Mouse (Mus musculus) heart, embryonic 14.5 days (tissue): ENCODE data around the gene Atp8b3. TPM values are rescaled to one million over a fixed set of nuclear protein-coding genes. Genes with fewer than 3 reads are reported as not detected.
A peak's percentile ranks its signal among the peaks of the same experiment; 100 is the strongest.

Source experiments
- ATAC-seq: fragments of 200-750 bp; cut with Nextera tagmentation; 2 replicates; pipeline ENCODE4 v1.8.0; 2017; ENCODE audit warnings: low read depth, moderate TSS enrichment; ENCODE audit not compliant: insufficient number of reproducible peaks, insufficient read depth, low FRiP score
- H3K27ac ChIP-seq, 2 experiments: fragments of 200-500 bp in 1 of 2; fragments of 300-500 bp in 1 of 2; sonication (generic) in 1 of 2; replicated peaks in 1 of 2; 2 replicates each; pipeline ENCODE4 v1.5.1; 2012 to 2014; ENCODE audit warnings: low read depth in 2 of 2, low read length in 2 of 2, control low read depth in 1 of 2, mild to moderate bottlenecking in 1 of 2, mixed read lengths in 1 of 2; ENCODE audit not compliant: control insufficient read depth in 1 of 2, insufficient read depth in 1 of 2
- H3K27me3 ChIP-seq: fragments of 300-500 bp; sonication (generic); 2 replicates; pipeline ENCODE4 v1.6.1; 2014; ENCODE audit warnings: mild to moderate bottlenecking, low read length, control low read depth; ENCODE audit not compliant: control insufficient read depth, insufficient read depth
- H3K36me3 ChIP-seq: fragments of 300-500 bp; sonication (generic); 2 replicates; pipeline ENCODE4 v1.6.1; 2014; ENCODE audit warnings: mild to moderate bottlenecking, control low read depth, low read length, mixed read lengths; ENCODE audit not compliant: control insufficient read depth, insufficient read depth
- H3K4me1 ChIP-seq, 2 experiments: fragments of 200-500 bp in 1 of 2; fragments of 300-500 bp in 1 of 2; sonication (generic) in 1 of 2; 2 replicates each; pipeline ENCODE4 v1.6.1; 2012 to 2014; ENCODE audit warnings: low read length in 2 of 2, control low read depth in 1 of 2, mixed read lengths in 1 of 2; ENCODE audit not compliant: control insufficient read depth in 2 of 2, insufficient read depth in 2 of 2
- H3K4me2 ChIP-seq: fragments of 300-500 bp; sonication (generic); 2 replicates; pipeline ENCODE4 v1.6.1; 2014; ENCODE audit warnings: mild to moderate bottlenecking, low read length
- H3K4me3 ChIP-seq, 2 experiments: fragments of 200-500 bp in 1 of 2; fragments of 300-500 bp in 1 of 2; sonication (generic) in 1 of 2; 2 replicates each; pipeline ENCODE4 v1.5.1; 2012 to 2014; ENCODE audit warnings: low read length in 2 of 2, mild to moderate bottlenecking in 2 of 2, control low read depth in 1 of 2, low read depth in 1 of 2, moderate library complexity in 1 of 2; ENCODE audit not compliant: control insufficient read depth in 1 of 2, insufficient read depth in 1 of 2
- H3K9ac ChIP-seq: fragments of 300-500 bp; sonication (generic); 2 replicates; pipeline ENCODE4 v1.6.1; 2014; ENCODE audit warnings: mild to moderate bottlenecking, low read length
- H3K9me3 ChIP-seq: fragments of 300-500 bp; sonication (generic); 2 replicates; pipeline ENCODE4 v1.6.1; 2016; ENCODE audit warnings: low read length, control low read depth; ENCODE audit not compliant: control insufficient read depth
- WGBS: fragments of 180-500 bp; shearing (Covaris S2); extraction: QIAGEN DNeasy Blood & Tissue Kit; methylation state at CpG from one replicate; pipeline ENCODE4 v1.1.7; 2014; 5-methylcytosine and 5-hydroxymethylcytosine counted together
- polyA plus RNA-seq: library from polyadenylated mRNA; unstranded; fragments of >200 nt; fragmentation: Nextera tagmentation; extraction: Ambion mirVana; gene quantifications from 2 replicates; pipeline ENCODE4 v1.2.1, GENCODE M21; 2014

The Atp8b3 gene
- polyA plus RNA-seq, 1 experiment from 2014 or later = 0.08 TPM

GRCm38 (mm10) chr10:80496421-80496820 lies 42.5 kb downstream of the Atp8b3 start:
- Histone ChIP-seq H3K9ac (no peak overlapping the region), H3K4me1 (peaks cover 2 to 17% of the 10 kb centered on the region in 2 experiments; a peak in 3 of 4 replicates), H3K36me3 (no peaks in the 10 kb centered on the region), H3K27me3 (peaks cover 98% of the 10 kb centered on the region), H3K4me3 (no peak overlapping the region), H3K9me3 (no peaks in the 10 kb centered on the region), H3K4me2 (no peak overlapping the region), H3K27ac (no peak overlapping the region)
- no peak for ATAC-seq
- WGBS = under 1% methylated on average over 20 of the region's 20 CpGs

- Histone ChIP-seq H3K27me3 (peaks cover 98% of the 10 kb centered on the region), H3K9me3 (no peaks in the 10 kb centered on the region), H3K27ac (no peak overlapping the region), H3K9ac (no peak overlapping the region), H3K36me3 (no peaks in the 10 kb centered on the region), H3K4me3 (peak overlapping the region; percentile 0 to 47; a peak in 3 of 4 replicates), H3K4me1 (peaks cover 2 to 17% of the 10 kb centered on the region in 2 experiments; a peak in 3 of 4 replicates), H3K4me2 (peak overlapping the region; percentile 85)
- WGBS = under 1% methylated on average over 31 of the region's 35 CpGs
- no peak for ATAC-seq
Observed at GRCm38 (mm10) chr10:80495901-80496300, 43.0 kb downstream of the Atp8b3 start.

- no peaks in the 10 kb centered on the region for H3K9me3 ChIP-seq
- peaks cover 98% of the 10 kb centered on the region for H3K27me3 ChIP-seq
- H3K36me3 ChIP-seq = no peaks in the 10 kb centered on the region
- peak within 1 kb of the TSS; percentile 85 for H3K4me2 ChIP-seq
- peak; percentile 25; the same call in 1 of the 2 replicates for ATAC-seq
- H3K9ac ChIP-seq = peak within 1 kb of the TSS; percentile 60
- WGBS = 2% methylated on average over 42 of the region's 42 CpGs
- no peak within 1 kb of the TSS for H3K27ac ChIP-seq
- H3K4me1 ChIP-seq = peaks cover 4 to 20% of the 10 kb centered on the region in 2 experiments; a peak in 3 of 4 replicates
- H3K4me3 ChIP-seq = peak within 1 kb of the TSS; percentile 40 to 47
Observed at GRCm38 (mm10) chr10:80494732-80495131, 44.2 kb downstream of the Atp8b3 start, which contains the start of gene Onecut3. Gene Onecut3 (plus strand): TSS chr10:80494835.

- H3K9ac ChIP-seq = no peak overlapping the region
- H3K36me3 ChIP-seq = no peaks in the 10 kb centered on the region
- H3K9me3 ChIP-seq = peaks cover 8% of the 10 kb centered on the region; the same call in 1 of the 2 replicates
- peak overlapping the region; percentile 23; the same call in 1 of the 2 replicates for H3K4me2 ChIP-seq
- no peak overlapping the region; a peak in 1 of 4 replicates for H3K4me3 ChIP-seq
- H3K27me3 ChIP-seq = peaks cover 92% of the 10 kb centered on the region
- H3K4me1 ChIP-seq = peaks cover 2 to 7% of the 10 kb centered on the region in 2 experiments; a peak in 3 of 4 replicates
- no peak overlapping the region for H3K27ac ChIP-seq
- no peak for ATAC-seq
- 1% methylated on average over 22 of the region's 22 CpGs for WGBS
Observed at GRCm38 (mm10) chr10:80490051-80490450, 48.9 kb downstream of the Atp8b3 start.

- Histone ChIP-seq H3K4me1 (peaks cover 2 to 3% of the 10 kb centered on the region in 2 experiments; a peak in 2 of 4 replicates), H3K9me3 (peaks cover 8% of the 10 kb centered on the region; the same call in 1 of the 2 replicates), H3K9ac (no peak overlapping the region), H3K27ac (no peak overlapping the region), H3K4me3 (no peak overlapping the region), H3K36me3 (no peaks in the 10 kb centered on the region), H3K27me3 (peaks cover 89% of the 10 kb centered on the region), H3K4me2 (no peak overlapping the region)
- no peak for ATAC-seq
- WGBS = 70% methylated on average over 7 of the region's 7 CpGs
Observed at GRCm38 (mm10) chr10:80486862-80487379, 52.0 kb downstream of the Atp8b3 start.

- ATAC-seq = no peak
- H3K4me1 ChIP-seq = peaks cover 0 to 5% of the 10 kb centered on the region in 2 experiments; a peak in 1 of 4 replicates
- 16% methylated on average over 5 of the region's 5 CpGs for WGBS
- no peaks in the 10 kb centered on the region for H3K9me3 ChIP-seq
- no peak overlapping the region for H3K27ac ChIP-seq
- peaks cover 62% of the 10 kb centered on the region for H3K27me3 ChIP-seq
- H3K36me3 ChIP-seq = no peaks in the 10 kb centered on the region
- H3K4me2 ChIP-seq = no peak overlapping the region
- no peak overlapping the region for H3K4me3 ChIP-seq
- H3K9ac ChIP-seq = no peak overlapping the region
Observed at GRCm38 (mm10) chr10:80481002-80481401, 57.9 kb downstream of the Atp8b3 start.

- no peaks in the 10 kb centered on the region for H3K36me3 ChIP-seq
- no peak overlapping the region for H3K4me2 ChIP-seq
- H3K9ac ChIP-seq = no peak overlapping the region
- no peak overlapping the region for H3K4me3 ChIP-seq
- peaks cover 7 to 9% of the 10 kb centered on the region in 2 experiments; a peak in 3 of 4 replicates for H3K4me1 ChIP-seq
- WGBS = 70% methylated on average over 5 of the region's 5 CpGs
- H3K27ac ChIP-seq = no peak overlapping the region
- no peak for ATAC-seq
- H3K9me3 ChIP-seq = no peaks in the 10 kb centered on the region
- peaks cover 38% of the 10 kb centered on the region for H3K27me3 ChIP-seq
Observed at GRCm38 (mm10) chr10:80478531-80478930, 60.4 kb downstream of the Atp8b3 start.
